Mouse (Mus musculus) splenic B cell, adult 2 months (primary cell): ENCODE data around the gene Pimreg.

Experiments used
- DNase-seq: peaks from one replicate; pipeline ENCODE4 v3.0.0-alpha.2; 2011; ENCODE audit warnings: low read depth, low spot score
- H3K27me3 ChIP-seq: 2 replicates; pipeline ENCODE4 v1.6.1; 2012; ENCODE audit warnings: mild to moderate bottlenecking, low read length, moderate library complexity, mixed read lengths; ENCODE audit not compliant: control insufficient read depth, poor library complexity, insufficient read depth, severe bottlenecking
- H3K36me3 ChIP-seq: 2 replicates; pipeline ENCODE4 v1.6.1; 2012; ENCODE audit warnings: mild to moderate bottlenecking, low read length, moderate library complexity, mixed read lengths; ENCODE audit not compliant: control insufficient read depth, poor library complexity, insufficient read depth, severe bottlenecking

The Pimreg gene

DNA sequence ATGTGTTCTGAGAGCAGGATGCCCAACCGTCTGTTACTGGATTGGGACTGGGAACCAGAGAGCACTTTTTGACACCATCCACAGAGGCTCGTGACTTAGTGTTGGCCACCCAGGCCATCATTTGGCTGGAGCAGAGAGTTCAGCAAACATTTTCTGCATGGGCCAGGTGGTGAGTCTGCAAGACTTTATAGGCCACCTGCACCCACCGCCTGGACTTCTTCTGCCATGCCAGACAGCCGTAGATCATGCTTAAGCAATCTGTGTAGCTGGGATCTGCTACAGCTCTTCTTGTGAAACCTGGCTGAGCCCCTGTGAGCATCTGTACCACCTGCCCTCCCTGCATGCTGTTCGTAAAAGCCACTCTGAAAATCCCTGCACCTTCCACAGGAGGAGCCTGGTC, 25.5 kb downstream of the Pimreg start:
- H3K27me3 ChIP-seq = no peaks in the 10 kb centered on the region
- no peaks in the 10 kb centered on the region for H3K36me3 ChIP-seq
- DNase-seq = no peak

DNA sequence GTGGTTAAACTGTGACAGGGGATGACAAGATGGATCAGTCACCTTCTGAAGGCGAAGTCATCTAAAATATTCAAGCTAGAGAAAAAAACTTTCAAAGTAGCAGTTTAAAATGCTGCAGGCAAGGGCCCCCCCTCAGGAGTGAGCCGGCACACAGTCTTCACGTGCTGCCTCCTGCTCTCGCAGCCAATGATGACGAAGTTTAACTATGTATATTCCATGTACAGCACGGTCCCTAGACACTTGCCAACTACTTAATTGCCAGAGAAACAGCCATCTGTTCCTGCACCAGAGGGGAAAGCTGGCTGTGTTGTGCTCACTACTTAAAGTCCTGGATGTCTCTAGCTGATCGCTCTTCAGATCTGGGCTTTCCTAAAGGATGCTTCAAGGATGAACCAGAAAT, 26.2 kb downstream of the Pimreg start:
- no peaks in the 10 kb centered on the region for H3K36me3 ChIP-seq

DNA sequence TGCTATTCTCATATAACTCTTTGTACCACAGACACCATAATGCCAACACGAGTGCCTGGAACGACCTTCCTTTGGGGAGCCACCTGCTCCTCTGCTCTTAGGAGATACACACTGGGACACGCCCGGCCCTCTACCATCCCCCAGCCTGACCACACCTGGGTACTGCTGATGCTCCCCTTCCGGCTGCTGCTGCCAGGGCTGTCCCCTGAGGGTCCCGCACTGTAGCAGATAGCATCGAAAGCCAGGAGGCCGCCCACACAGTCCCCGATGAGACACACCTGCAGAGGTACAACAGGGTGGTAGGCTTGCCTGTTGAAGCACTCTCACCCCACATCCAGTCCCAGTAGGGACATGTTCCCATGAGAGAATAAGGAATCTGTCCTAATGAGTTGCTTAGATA, 28.9 kb downstream of the Pimreg start:
- H3K27me3 ChIP-seq = no peaks in the 10 kb centered on the region
- no peak for DNase-seq
- H3K36me3 ChIP-seq = no peaks in the 10 kb centered on the region

More for the DNA sequence above, 26.2 kb downstream of the Pimreg start:
- DNase-seq = no peak
- no peaks in the 10 kb centered on the region for H3K27me3 ChIP-seq

DNA sequence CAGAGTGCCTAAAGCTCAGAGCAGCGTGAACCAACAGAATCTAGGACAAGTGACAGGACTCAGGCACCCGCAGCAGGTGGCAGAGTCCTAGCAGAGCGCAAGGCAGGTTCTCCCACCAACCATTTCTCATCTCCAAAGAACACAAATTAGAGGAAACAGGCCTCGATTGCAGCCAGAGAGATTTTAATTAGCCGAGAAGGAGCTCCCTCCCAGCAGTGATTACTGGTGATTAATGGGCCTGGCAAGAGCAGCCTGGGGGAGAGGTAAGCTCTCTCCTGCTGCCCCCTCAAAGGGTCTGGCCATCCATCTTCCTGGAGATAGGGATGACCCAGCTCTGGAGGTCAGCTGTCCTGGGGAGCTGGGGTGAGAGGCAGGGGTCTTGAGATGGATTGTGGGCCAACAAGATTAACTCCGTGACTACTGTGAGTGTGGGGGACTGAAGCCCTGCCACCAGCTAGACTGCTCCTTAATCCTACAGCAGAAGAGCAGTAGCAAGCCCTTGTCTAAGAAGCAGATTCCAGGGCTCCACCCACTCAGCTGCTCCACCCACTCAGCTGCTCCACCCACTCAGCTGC, 30.6 kb downstream of the Pimreg start:
- H3K36me3 ChIP-seq = no peaks in the 10 kb centered on the region
- no peak for DNase-seq
- no peaks in the 10 kb centered on the region for H3K27me3 ChIP-seq

DNA sequence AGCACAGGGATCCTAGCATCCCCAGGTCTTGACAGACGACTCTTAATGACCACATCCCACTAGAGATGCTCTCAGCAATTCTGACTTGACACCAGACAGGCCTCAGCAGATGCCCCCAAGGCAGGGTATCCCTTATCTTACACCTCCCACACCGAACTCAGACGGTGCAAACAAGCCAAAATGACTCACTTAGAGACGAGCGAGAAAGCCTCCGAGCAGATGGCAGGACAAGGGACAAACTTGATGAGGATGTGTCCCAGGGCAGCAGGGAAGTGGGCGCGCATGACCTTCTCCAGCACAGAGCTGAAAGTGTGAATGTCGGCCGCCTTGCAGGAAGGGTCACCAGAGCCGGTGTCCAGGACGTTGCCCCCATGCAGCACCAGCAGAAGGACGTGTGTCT, 32.4 kb downstream of the Pimreg start:
- DNase-seq = no peak
- no peaks in the 10 kb centered on the region for H3K27me3 ChIP-seq

DNA sequence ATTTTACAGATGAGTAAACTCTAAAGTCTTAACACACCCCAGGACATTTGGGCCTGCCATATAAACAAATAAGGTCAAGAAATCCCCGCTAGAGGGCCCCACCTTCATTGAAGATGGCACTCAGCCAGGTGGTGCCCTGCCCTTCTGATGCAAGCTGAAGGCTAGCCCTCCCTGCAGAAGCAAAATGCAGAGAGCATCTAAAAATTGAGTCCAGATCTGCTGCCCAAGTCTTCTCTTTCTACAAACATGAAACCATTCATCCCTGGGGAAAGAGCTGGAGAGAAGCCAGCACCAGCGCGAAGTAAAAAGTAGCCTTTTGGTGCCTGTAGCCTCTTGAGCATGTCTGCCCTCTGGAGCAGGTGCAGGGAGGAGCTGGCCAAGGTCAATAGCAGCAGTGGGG, 36.2 kb downstream of the Pimreg start:
- Histone ChIP-seq H3K36me3 (no peaks in the 10 kb centered on the region), H3K27me3 (no peaks in the 10 kb centered on the region)
- no peak for DNase-seq

More for the DNA sequence above, 32.4 kb downstream of the Pimreg start:
- no peaks in the 10 kb centered on the region for H3K36me3 ChIP-seq

DNA sequence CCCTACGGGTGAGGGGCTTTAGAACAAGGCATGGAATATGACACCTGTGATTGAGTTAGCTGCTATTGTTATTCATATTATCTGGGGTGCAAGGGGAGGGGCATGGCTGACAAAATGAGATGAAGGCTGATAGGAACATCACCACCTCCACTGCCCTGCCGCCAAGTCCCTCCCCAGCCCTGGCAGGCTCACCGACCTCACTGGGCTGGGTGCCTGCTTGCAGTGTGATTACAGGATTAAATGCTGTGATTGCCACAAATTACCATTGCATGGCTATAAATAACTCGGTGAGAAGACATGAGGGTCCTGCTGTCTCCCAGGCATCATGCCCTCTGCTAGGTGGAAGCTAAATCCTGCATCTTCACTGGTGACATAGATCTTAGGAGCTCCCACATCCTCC, 36.8 kb downstream of the Pimreg start:
- DNase-seq = no peak
- H3K27me3 ChIP-seq = no peaks in the 10 kb centered on the region
- no peaks in the 10 kb centered on the region for H3K36me3 ChIP-seq

DNA sequence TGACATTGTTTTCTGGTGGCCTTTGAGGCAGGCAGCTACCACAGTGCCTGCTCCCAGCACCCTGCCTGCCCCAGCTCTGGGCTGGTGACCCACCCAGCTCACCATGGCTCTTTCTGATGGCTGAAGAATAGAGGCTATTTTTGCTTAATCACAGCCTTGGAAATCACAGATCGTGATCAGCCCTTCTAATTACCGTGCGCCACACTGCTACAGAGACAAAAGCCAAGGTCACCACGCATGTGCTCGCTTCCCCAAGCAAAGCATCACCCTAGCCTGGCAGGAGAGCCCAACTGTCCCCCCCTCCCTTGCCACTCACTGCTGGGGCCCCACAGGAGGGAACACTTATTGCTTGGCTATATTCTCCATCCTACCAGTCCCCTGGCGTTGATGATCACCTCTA, 38.6 kb downstream of the Pimreg start:
- no peaks in the 10 kb centered on the region for H3K27me3 ChIP-seq
- no peaks in the 10 kb centered on the region for H3K36me3 ChIP-seq
- DNase-seq = no peak

DNA sequence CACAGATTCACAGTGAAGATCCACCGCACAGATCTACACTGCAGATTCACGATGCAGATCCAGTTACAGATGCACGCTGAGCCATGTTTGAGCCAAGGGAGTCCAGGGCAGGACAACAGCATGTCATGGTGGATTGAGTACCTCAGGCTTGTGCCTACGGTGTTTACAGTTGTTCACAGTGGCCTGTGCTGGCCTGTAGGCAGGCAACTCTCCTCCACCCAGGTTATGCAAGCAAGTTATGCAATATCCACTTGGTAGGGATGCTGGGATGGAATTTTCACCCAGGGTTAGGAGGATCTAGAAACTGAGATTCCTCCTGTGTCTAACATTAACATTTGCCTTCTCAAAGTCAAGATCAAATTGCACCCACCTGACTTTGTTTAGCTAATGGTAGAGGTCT, 40.8 kb downstream of the Pimreg start:
- Histone ChIP-seq H3K27me3 (no peaks in the 10 kb centered on the region), H3K36me3 (no peaks in the 10 kb centered on the region)
- DNase-seq = no peak

DNA sequence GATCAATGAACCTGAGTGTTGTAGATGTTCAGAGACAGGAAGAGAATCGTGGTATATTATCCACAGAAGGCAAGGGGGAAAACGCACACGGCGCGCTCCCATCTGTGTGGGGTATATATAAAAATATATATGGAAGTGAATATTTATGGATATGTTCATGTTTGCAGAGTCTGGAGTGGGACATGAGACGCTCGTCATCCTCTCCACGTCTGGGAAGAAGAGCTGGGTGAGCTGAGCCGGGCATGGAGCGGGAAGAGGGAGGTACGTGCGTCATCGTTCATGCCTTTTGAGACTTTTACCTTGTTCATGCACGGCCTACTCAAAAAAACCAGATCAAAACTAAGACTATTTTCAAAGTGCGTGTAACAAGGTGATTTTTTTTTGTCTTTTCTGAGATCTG, 42.5 kb downstream of the Pimreg start:
- DNase-seq = no peak

DNA sequence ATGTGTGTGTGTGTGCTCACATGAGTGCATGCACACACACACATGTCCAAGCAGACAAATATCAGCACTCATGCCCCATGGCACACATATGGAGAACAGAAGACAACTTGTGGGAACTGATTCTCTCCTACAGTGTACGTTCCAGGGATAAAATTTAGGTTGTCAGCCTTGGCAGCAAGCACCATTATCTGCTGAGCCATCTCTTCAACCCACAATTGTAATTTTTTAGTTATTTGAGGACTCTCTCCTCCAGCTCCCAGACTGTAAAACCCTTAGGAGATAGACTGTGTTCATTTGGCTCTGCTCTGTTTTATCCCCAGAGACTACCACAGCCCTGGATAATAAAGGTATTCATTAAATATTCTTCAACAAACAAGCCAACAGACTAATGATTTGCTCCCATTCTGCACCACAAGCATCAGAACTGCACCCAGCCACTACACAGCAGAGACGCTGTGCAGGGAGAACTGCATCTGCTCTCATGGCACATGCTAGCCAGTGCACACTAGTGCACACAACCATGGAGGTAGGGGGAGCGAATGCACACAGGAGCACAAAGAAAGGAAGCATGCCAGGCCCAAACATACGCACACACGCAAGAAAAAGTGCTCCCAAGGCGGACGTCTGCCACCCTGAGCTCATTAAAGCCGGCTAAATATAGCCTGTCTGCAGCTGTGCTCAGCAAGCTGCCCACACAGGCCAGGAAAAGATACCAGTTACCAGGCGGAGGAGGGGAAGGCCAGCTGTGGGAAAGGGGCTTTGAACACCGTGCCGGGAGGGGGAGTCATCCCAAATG, 44.6 kb downstream of the Pimreg start:
- H3K27me3 ChIP-seq = no peaks in the 10 kb centered on the region
- DNase-seq = no peak
- no peaks in the 10 kb centered on the region for H3K36me3 ChIP-seq

More for the DNA sequence above, 42.5 kb downstream of the Pimreg start:
- no peaks in the 10 kb centered on the region for H3K36me3 ChIP-seq
- no peaks in the 10 kb centered on the region for H3K27me3 ChIP-seq

DNA sequence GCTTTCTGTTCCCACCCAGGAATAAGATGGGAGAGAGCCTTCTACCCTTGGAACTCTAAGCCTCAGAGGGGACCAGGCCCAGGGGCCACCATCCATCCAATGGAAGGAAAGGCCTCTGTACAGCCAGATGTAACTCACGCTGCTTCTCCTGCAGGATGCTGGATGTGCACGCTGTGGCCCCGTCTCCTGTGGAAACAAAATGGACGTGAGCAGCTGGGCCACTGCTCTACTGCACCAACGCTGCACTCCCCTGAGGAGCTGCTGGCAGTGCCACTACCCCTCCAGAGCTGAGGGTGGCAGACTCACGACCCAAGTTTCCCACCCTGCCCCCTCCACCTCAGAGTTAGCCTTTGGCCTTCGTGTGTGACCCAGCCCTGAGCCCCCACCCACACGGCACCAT, 50.6 kb downstream of the Pimreg start:
- H3K36me3 ChIP-seq = no peaks in the 10 kb centered on the region

DNA sequence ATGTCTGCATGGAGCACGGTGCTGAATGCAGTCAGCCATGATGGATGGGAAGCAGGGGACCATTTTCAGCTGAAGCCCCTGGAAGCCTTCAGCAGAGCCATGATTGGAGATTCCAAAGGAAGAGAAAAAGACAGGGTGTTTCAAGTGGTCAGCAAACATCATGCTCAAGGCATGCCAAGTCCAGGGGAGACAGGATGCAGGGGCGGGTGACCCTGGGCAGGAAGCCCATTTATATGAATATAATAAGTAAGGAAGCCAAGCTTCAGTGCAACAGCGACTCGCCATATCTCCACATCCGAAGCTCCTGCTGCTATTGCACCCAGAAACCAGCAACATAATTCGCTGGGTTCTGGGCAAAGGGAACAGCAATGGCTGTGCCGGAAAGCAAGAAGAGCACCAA, 52.6 kb downstream of the Pimreg start:
- H3K27me3 ChIP-seq = no peaks in the 10 kb centered on the region
- DNase-seq = no peak
- no peaks in the 10 kb centered on the region for H3K36me3 ChIP-seq

More for the DNA sequence above, 50.6 kb downstream of the Pimreg start:
- DNase-seq = no peak
- H3K27me3 ChIP-seq = no peaks in the 10 kb centered on the region

DNA sequence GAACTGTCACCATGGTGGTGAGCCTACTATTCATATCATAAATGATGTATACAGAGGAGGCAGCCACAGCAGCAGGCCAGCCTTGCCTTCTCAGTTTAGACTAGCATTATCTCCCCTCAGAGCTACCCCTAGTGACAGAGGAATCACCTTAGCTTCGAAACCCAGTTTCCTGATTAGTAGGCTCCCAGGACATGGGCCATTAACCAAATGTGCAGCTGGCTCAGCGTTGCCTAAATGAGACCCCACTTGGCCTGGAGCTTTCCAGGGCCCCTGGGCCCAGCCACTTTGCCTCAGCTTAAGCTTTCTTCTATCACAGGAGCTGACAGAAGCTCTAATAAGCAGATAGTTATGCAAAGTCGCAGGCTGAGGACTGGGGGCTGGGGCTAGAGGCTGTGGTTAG, 54.2 kb downstream of the Pimreg start:
- no peaks in the 10 kb centered on the region for H3K27me3 ChIP-seq
- H3K36me3 ChIP-seq = no peaks in the 10 kb centered on the region
- DNase-seq = no peak
